Mouse (Mus musculus): ENCODE measurements at regions not wholly inside any gene's neighbourhood (a gene's known extent, or its start where the extent isn't known, plus 50 kb on each side); places are given as distances from the start of the nearest gene placed in this dataset.

DNA sequence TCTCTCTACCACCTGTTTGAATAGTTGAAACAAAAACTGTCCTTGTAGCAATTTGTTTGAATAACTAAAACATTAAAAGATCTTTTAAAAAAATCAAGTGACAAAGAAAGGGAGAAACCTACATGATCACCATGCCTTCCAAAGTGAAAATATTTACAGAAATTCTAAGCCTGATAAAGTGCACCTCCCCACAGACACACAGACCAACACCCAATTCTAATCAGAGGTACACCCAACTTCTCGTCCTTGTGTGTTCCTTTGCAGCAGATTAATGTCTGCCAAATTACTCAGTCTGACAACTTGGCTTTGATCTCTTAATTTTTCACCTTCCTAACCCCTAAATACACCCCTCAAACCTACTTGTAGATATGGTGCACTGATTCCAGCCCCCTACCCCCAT is 719.1 kb downstream of the Epm2a start:
- TF ChIP-seq POLR2A (IDR thresholded peaks at IDR 0.05; ENCODE audit: insufficient read depth, low read depth, low read length), result no peak
- TF ChIP-seq CTCF (IDR thresholded peaks at IDR 0.05; ENCODE audit: insufficient read depth, low read depth, low read length), result no peak
